Mouse (Mus musculus) 3T3-L1 (cell line): ENCODE data around the gene Arhgef12.

Experiments
- DNase-seq: peaks from one replicate; pipeline ENCODE4 v3.0.0-alpha.2; 2015; ENCODE audit warnings: low read depth, low spot score

Gene Arhgef12

GRCm38 (mm10) chr9:43078711-43079110 is 28.3 kb downstream of the Arhgef12 start:
- DNase-seq = no peak

GRCm38 (mm10) chr9:43076163-43076562 is 30.9 kb downstream of the Arhgef12 start:
- no peak for DNase-seq

- no peak for DNase-seq
Measured at GRCm38 (mm10) chr9:43074611-43075010, 32.4 kb downstream of the Arhgef12 start.

- DNase-seq = no peak
Measured at GRCm38 (mm10) chr9:43071741-43072140, 35.3 kb downstream of the Arhgef12 start.

- no peak for DNase-seq
Measured at GRCm38 (mm10) chr9:43071176-43071575, 35.9 kb downstream of the Arhgef12 start.

- DNase-seq = no peak
Measured at GRCm38 (mm10) chr9:43070566-43070965, 36.5 kb downstream of the Arhgef12 start.

GRCm38 (mm10) chr9:43070153-43070552 is 36.9 kb downstream of the Arhgef12 start:
- DNase-seq = no peak

- no peak for DNase-seq
Measured at GRCm38 (mm10) chr9:43067896-43068295, 39.1 kb downstream of the Arhgef12 start.

GRCm38 (mm10) chr9:43065231-43065630 is 41.8 kb downstream of the Arhgef12 start:
- no peak for DNase-seq

GRCm38 (mm10) chr9:43061545-43061944 is 45.5 kb downstream of the Arhgef12 start:
- DNase-seq = peak; percentile 50

- no peak for DNase-seq
Measured at GRCm38 (mm10) chr9:43050391-43050790, 56.6 kb downstream of the Arhgef12 start.

GRCm38 (mm10) chr9:43044481-43044880 is 62.6 kb downstream of the Arhgef12 start:
- DNase-seq = no peak

GRCm38 (mm10) chr9:43038466-43038865 is 68.6 kb downstream of the Arhgef12 start:
- no peak for DNase-seq

GRCm38 (mm10) chr9:43035208-43035607 is 71.8 kb downstream of the Arhgef12 start:
- DNase-seq = no peak

- no peak for DNase-seq
Measured at GRCm38 (mm10) chr9:43034273-43034672, 72.8 kb downstream of the Arhgef12 start.

GRCm38 (mm10) chr9:43027757-43028156 is 79.3 kb downstream of the Arhgef12 start:
- no peak for DNase-seq

GRCm38 (mm10) chr9:43021515-43022251 is 85.4 kb downstream of the Arhgef12 start:
- no peak for DNase-seq

- no peak for DNase-seq
Measured at GRCm38 (mm10) chr9:43019656-43020055, 87.4 kb downstream of the Arhgef12 start.

- peak; percentile 73 for DNase-seq
Measured at GRCm38 (mm10) chr9:43015786-43016185, 91.3 kb downstream of the Arhgef12 start.

GRCm38 (mm10) chr9:43015366-43015765 is 91.7 kb downstream of the Arhgef12 start:
- peak; percentile 98 for DNase-seq

- DNase-seq = peak; percentile 71
Measured at GRCm38 (mm10) chr9:43014886-43015285, 92.2 kb downstream of the Arhgef12 start.

- peak; percentile 42 for DNase-seq
Measured at GRCm38 (mm10) chr9:43012541-43012940, 94.5 kb downstream of the Arhgef12 start.

GRCm38 (mm10) chr9:43011061-43011460 is 96.0 kb downstream of the Arhgef12 start:
- DNase-seq = peak; percentile 96

GRCm38 (mm10) chr9:43003881-43004280 is 103.2 kb downstream of the Arhgef12 start:
- DNase-seq = no peak
